Mouse (Mus musculus) left cerebral cortex, adult 6 months (tissue): Measurements from ENCODE around the gene Gys2. TPM values are rescaled to one million over a fixed set of nuclear protein-coding genes. Genes with fewer than 3 reads are reported as not detected.

Experiments
- long read RNA-seq, 2 experiments: library from polyadenylated mRNA; unstranded; transcript quantifications; one replicate each; pipeline ENCODE4 v2.0.0; 2019 to 2020
- polyA plus RNA-seq: library from polyadenylated mRNA; unstranded; fragments of <200 nt; fragmentation: Nextera tagmentation; gene quantifications from 2 replicates; pipeline ENCODE4 v1.2.3, GENCODE M21; 2021

Gene Gys2
- polyA plus RNA-seq: not detected in 2 replicates
- long read RNA-seq, experiment 1: 0 reads
- long read RNA-seq, experiment 2: 0 reads

GRCm38 (mm10) chr6:142472801-142473203, at the start of gene Gys2:
TSS of gene Gys2 (minus strand) at chr6:142473109.

GRCm38 (mm10) chr6:142507785-142508162, 34.9 kb upstream of the Gys2 start, which contains the start of gene Ldhb:
TSS of gene Ldhb (minus strand) at chr6:142507957.

GRCm38 (mm10) chr6:142412906-142413491, 59.9 kb downstream of the Gys2 start, which contains the start of gene Spx:
TSS of gene Spx (plus strand) at chr6:142413441.

DNA sequence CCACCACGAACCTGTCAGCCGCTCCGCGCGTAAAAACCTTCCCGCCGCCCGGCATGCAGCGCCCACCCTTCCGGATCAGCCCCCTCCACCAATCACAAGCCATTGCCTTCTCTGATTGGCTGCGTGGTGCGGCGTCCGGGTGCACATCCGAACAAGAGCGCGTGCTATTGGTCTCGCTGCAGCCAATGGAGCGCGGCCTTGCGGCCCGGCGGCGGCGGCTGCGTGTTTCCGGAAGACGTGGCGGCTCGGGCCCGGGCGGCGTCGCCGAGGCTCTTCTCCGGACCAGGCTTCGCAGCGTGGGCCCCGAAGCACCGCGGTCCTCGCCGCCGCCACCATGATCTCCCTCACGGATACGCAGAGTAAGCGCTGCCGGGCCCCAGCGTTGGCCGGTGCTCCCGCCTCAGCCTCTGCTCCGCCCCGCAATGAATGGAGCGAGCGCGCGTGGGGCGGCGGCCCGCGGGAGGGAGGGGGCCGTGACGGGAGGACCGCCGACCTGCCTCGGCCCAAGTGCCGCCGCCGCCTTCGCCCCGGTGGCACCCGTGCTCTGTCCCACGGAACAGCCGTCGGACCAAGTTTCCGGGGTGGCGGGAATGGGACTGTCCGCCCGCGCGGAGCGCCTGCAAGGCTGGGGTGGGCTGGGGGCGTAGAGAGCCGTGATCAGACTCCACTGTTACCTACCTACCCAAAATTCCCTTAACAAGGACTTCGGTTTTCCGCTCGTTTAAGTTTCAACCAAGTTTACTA, 85.7 kb downstream of the Gys2 start, which contains the start of the genes Recql and Golt1b:
Recql (minus strand) TSS at position 77 of the 744 bp plus-strand sequence.
Golt1b (plus strand) TSS at position 211 of the 744 bp plus-strand sequence.

Other genes starting within 250 kb of the Gys2 start
- gene Iapp, start 174.7 kb downstream of the Gys2 start, polyA plus RNA-seq: not detected in 2 replicates
- not detected in 2 replicates for gene Slco1a5, start 150.1 kb downstream of the Gys2 start, polyA plus RNA-seq
- 9.2 and 10.0 TPM in 2 replicates for gene Pyroxd1, start 127.5 kb downstream of the Gys2 start, polyA plus RNA-seq
- gene Recql, start 86.0 kb downstream of the Gys2 start, polyA plus RNA-seq: 12.8 and 14.0 TPM in 2 replicates
- 74.4 and 118 TPM in 2 replicates for gene Golt1b, start 85.9 kb downstream of the Gys2 start, polyA plus RNA-seq
- 0.23 and 0.35 TPM in 2 replicates for gene Spx, start 59.7 kb downstream of the Gys2 start, polyA plus RNA-seq
- 1,492 and 1,845 TPM in 2 replicates for gene Ldhb, start 34.8 kb upstream of the Gys2 start, polyA plus RNA-seq
- gene Kcnj8, start 98.5 kb upstream of the Gys2 start, polyA plus RNA-seq: 2.9 and 4.9 TPM in 2 replicates
- 0.84 and 1.6 TPM in 2 replicates for gene Abcc9, start 229.2 kb upstream of the Gys2 start, polyA plus RNA-seq